Mouse (Mus musculus): Measurements from ENCODE around the gene Pfkm.

- no peak for TF ChIP-seq POLR2A (IDR thresholded peaks at IDR 0.05; ENCODE audit: extremely low read depth, insufficient read depth, low read length)
- 0 out of 2 replicates have a peak, but pooled peaks have one; percentile 0 for TF ChIP-seq CTCF (IDR thresholded peaks at IDR 0.05; ENCODE audit: low read depth, low read length)
Observed at GRCm38 (mm10) chr15:98173821-98174220, 81.4 kb downstream of the Pfkm start.

Measured in liver, adult 2 months (tissue).